Mouse (Mus musculus) forebrain, embryonic 14.5 days (tissue): ENCODE data around the gene Cacna2d3. TPM values are rescaled to one million over a fixed set of nuclear protein-coding genes. Genes with fewer than 3 reads are reported as not detected.

Experiments
- ATAC-seq: fragments of 200-750 bp; cut with Nextera tagmentation; 2 replicates; pipeline ENCODE4 v1.8.0; 2017; ENCODE audit warnings: mild to moderate bottlenecking, moderate library complexity
- DNase-seq: peaks from one replicate; pipeline ENCODE4 v3.0.0-alpha.2; 2015; ENCODE audit warnings: low spot score
- H3K27ac ChIP-seq: fragments of 300-500 bp; sonication (generic); 2 replicates; pipeline ENCODE4 v1.5.1; 2014; ENCODE audit warnings: low read depth, mild to moderate bottlenecking, control low read depth, low read length, moderate library complexity
- H3K27me3 ChIP-seq: fragments of 300-500 bp; sonication (generic); replicated peaks from 2 replicates; pipeline ENCODE4 v1.6.1; 2014; ENCODE audit warnings: low read length, control low read depth, mixed read lengths; ENCODE audit not compliant: control insufficient read depth, insufficient read depth
- H3K36me3 ChIP-seq: fragments of 300-500 bp; sonication (generic); 2 replicates; pipeline ENCODE4 v1.6.1; 2014; ENCODE audit warnings: low read length, control low read depth; ENCODE audit not compliant: control insufficient read depth, insufficient read depth
- H3K4me1 ChIP-seq: fragments of 300-500 bp; sonication (generic); 2 replicates; pipeline ENCODE4 v1.6.1; 2014; ENCODE audit warnings: antibody characterized with exemption, low read length, control low read depth; ENCODE audit not compliant: control insufficient read depth, insufficient read depth
- H3K4me2 ChIP-seq: fragments of 300-500 bp; sonication (generic); 2 replicates; pipeline ENCODE4 v1.6.1; 2014; ENCODE audit warnings: mild to moderate bottlenecking, control low read depth, low read length
- H3K4me3 ChIP-seq: fragments of 300-500 bp; sonication (generic); 2 replicates; pipeline ENCODE4 v1.5.1; 2014; ENCODE audit warnings: low read depth, low read length, control low read depth
- H3K9ac ChIP-seq: fragments of 300-500 bp; sonication (generic); 2 replicates; pipeline ENCODE4 v1.6.1; 2014; ENCODE audit warnings: mild to moderate bottlenecking, low read length, control low read depth, moderate library complexity
- H3K9me3 ChIP-seq: fragments of 300-500 bp; sonication (generic); replicated peaks from 2 replicates; pipeline ENCODE4 v1.6.1; 2016; ENCODE audit warnings: low read length, control low read depth, mixed read lengths; ENCODE audit not compliant: control insufficient read depth
- WGBS: fragments of 180-500 bp; shearing (Covaris S2); extraction: QIAGEN DNeasy Blood & Tissue Kit; methylation state at CpG from one replicate; pipeline ENCODE4 v1.1.7; 2014; 5-methylcytosine and 5-hydroxymethylcytosine counted together
- polyA plus RNA-seq: library from polyadenylated mRNA; unstranded; fragments of >200 nt; fragmentation: Nextera tagmentation; extraction: Ambion mirVana; gene quantifications from 2 replicates; pipeline ENCODE4 v1.2.1, GENCODE M21; 2014

The Cacna2d3 gene
- polyA plus RNA-seq, 1 experiment from 2014 or later = 14.5 TPM

DNA sequence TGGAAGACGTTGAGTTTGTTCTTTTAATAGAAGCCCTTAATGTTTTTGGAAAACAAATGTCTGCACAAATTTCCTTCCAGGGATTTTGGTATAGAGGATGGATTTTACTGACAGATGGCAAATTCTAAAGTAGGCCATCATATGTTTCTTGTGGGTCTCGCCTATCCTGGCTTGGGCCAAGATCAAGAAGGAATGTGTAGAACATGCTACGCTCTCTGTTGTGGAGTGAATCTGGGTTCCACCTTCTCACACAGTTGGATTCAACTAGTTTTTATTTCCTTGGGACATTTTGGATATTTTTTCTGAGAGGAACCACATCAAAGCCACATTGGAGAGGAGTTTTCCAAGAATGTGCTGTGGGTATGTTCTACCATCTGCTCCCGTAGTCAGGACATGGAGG is 835.0 kb downstream of the Cacna2d3 start:
- Histone ChIP-seq H3K4me2 (no peak overlapping the region), H3K27me3 (no peaks in the 10 kb centered on the region), H3K27ac (no peak overlapping the region), H3K4me3 (no peak overlapping the region), H3K9me3 (no peaks in the 10 kb centered on the region), H3K4me1 (no peaks in the 10 kb centered on the region), H3K9ac (no peak overlapping the region), H3K36me3 (no peaks in the 10 kb centered on the region)
- ATAC-seq = no peak
- 89% methylated on average over 4 of the region's 4 CpGs for WGBS
- no peak for DNase-seq

- H3K9ac ChIP-seq = no peak overlapping the region
- H3K4me3 ChIP-seq = no peak overlapping the region
- DNase-seq (no peak), ATAC-seq (no peak)
- WGBS = 79% methylated on average over 6 of the region's 6 CpGs
- H3K4me2 ChIP-seq = no peak overlapping the region
- H3K27me3 ChIP-seq = no peaks in the 10 kb centered on the region
- no peaks in the 10 kb centered on the region for H3K36me3 ChIP-seq
- no peaks in the 10 kb centered on the region for H3K4me1 ChIP-seq
- no peak overlapping the region for H3K27ac ChIP-seq
- H3K9me3 ChIP-seq = no peaks in the 10 kb centered on the region
Observed at GRCm38 (mm10) chr14:28870983-28871382, 850.7 kb downstream of the Cacna2d3 start.

GRCm38 (mm10) chr14:28870382-28870781 is 851.3 kb downstream of the Cacna2d3 start:
- Histone ChIP-seq H3K36me3 (no peaks in the 10 kb centered on the region), H3K4me2 (no peak overlapping the region), H3K4me1 (no peaks in the 10 kb centered on the region), H3K9me3 (no peaks in the 10 kb centered on the region), H3K4me3 (no peak overlapping the region), H3K27ac (no peak overlapping the region), H3K9ac (no peak overlapping the region), H3K27me3 (no peaks in the 10 kb centered on the region)
- no peak for ATAC-seq
- 95% methylated on average over 5 of the region's 5 CpGs for WGBS
- DNase-seq = no peak

DNA sequence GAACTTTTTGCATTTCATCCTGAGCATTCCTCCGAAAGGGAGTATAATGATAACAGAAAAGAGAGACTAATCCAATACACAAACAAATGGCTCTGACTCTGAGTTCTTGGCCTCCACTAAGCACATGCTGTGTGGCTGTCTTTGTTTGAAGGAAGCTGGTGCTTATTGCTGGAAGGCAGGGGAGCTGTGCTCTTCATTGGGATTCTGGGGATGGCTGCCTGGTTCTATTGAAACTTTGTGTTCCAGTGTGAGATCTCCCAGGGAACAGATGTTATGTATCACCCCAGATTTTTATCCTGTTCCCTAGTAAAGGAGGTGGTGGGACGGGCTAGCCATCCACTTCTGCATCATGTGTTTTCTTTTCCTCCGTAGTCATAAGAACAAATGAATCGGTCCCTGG is 856.7 kb downstream of the Cacna2d3 start:
- no peak overlapping the region for H3K4me3 ChIP-seq
- no peak overlapping the region for H3K27ac ChIP-seq
- no peak overlapping the region for H3K4me2 ChIP-seq
- no peak overlapping the region for H3K9ac ChIP-seq
- H3K36me3 ChIP-seq = no peaks in the 10 kb centered on the region
- H3K9me3 ChIP-seq = no peaks in the 10 kb centered on the region
- no peaks in the 10 kb centered on the region for H3K27me3 ChIP-seq
- H3K4me1 ChIP-seq = no peaks in the 10 kb centered on the region
- ATAC-seq = no peak
- DNase-seq = peak; percentile 51
- WGBS = 31% methylated on average over 4 of the region's 4 CpGs

- no peak overlapping the region for H3K4me3 ChIP-seq
- no peak overlapping the region for H3K9ac ChIP-seq
- no peaks in the 10 kb centered on the region for H3K27me3 ChIP-seq
- H3K36me3 ChIP-seq = no peaks in the 10 kb centered on the region
- no peak overlapping the region for H3K27ac ChIP-seq
- 55% methylated on average over 2 of the region's 2 CpGs for WGBS
- DNase-seq (peak; percentile 48), ATAC-seq (no peak)
- no peak overlapping the region for H3K4me2 ChIP-seq
- H3K4me1 ChIP-seq = no peaks in the 10 kb centered on the region
- H3K9me3 ChIP-seq = no peaks in the 10 kb centered on the region
Observed at GRCm38 (mm10) chr14:28861142-28861541, 860.5 kb downstream of the Cacna2d3 start.

Other genes starting within 250 kb of the Cacna2d3 start
- 389 and 423 TPM in 2 replicates for gene Selenok, start 246.4 kb upstream of the Cacna2d3 start, polyA plus RNA-seq